Mouse (Mus musculus) retina, postnatal 1 day (tissue): ENCODE measurements at regions not wholly inside any gene's neighbourhood (a gene's known extent, or its start where the extent isn't known, plus 50 kb on each side); places are given as distances from the start of the nearest gene placed in this dataset.

ENCODE experiments used
- DNase-seq: peaks from one replicate; pipeline ENCODE4 v3.0.0-alpha.2; 2012

DNA sequence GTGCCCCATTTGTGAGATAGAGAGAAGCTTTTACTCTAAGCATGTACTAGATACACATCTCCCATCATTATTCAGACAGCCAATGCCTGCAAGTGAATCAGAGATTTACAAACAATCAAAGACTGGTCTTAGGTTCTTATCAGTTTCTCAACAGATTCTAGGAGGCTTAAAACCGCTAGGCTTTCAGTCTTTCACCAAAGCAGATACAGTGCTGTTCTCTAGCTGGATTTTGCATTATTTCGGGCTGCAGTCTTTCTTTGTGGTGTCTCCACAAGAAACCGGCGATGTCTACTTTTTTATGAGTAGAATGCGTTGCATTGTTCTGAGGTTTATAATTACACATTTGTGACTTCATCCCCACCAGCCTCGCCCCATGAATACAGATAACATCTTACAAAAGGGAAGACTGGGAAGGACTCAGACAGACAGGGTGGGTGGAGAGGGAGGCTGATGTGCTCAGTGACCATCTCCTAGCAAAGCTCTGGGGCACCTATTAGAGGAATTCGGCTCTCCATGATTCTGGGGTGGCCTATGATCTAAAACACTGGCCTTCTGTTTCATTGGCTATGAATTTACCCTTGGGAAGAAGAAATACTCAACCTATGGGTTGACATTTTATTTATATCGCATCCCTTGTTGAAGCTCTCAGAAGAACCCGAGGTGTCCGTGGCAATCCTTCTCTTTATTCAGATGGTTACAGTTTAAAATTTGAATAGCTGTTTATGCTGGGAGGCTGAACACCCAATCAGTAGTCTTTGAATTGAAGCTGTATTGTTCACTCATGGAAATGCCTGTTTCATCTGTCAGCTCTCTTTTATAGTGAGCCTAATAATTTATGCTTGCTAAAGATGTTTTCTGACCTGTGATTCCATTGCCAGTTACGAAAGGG is 343.8 kb downstream of the Tmem161b start:
- DNase-seq: no peak

DNA sequence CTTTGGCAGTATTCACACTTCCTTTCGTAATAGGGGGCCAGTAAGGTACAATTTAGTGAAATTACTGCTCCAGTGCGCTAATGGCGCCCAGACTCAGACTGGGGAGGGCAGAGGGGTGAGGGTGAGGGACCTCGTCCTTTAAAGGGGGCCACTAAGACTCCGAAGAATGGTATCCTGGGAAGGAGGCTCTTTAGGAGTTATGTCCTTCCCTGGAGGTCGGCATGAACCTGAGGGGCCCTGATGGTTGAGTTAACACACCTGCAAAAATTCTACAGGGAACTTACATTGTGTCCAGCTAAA is 344.4 kb downstream of the Tmem161b start:
- DNase-seq: no peak

DNA sequence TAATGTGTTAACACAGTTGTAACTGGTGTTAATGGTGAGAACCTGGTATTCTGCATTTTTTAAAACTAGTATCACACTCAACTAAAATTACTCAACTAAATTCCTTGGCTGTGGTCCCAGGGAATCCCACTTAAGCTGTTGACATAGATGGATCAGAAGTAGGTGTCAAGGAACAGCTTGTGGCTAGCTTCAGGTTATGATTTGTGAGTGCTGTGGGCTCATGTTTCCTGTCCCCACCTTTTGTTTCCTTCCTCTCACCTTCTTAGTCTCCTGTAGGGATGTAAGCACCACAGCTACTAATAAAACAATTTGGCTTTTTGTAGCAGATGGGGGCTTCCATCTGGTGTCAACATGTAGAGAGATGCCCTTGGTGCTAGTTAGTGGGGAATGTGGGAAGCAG is 347.3 kb downstream of the Tmem161b start:
- no peak for DNase-seq

DNA sequence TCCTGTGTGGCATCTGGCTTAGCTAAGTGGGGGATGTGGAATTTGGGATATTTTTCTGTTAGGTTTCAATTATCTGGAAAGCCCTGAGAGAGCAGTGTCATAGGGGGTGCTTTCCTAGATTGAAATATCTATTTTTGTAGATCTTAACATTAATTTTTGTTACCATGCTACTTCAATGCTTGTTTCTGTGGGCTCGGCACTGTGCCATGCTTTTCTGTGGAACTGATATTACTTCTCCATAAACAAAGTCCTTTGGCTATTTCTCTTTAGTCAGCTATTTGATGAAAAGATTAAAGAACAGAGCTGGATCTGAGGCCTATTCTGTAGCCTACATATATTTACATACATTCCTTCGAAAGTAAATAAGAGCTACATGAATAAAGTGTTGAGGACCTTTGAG is 348.1 kb downstream of the Tmem161b start:
- DNase-seq: no peak

DNA sequence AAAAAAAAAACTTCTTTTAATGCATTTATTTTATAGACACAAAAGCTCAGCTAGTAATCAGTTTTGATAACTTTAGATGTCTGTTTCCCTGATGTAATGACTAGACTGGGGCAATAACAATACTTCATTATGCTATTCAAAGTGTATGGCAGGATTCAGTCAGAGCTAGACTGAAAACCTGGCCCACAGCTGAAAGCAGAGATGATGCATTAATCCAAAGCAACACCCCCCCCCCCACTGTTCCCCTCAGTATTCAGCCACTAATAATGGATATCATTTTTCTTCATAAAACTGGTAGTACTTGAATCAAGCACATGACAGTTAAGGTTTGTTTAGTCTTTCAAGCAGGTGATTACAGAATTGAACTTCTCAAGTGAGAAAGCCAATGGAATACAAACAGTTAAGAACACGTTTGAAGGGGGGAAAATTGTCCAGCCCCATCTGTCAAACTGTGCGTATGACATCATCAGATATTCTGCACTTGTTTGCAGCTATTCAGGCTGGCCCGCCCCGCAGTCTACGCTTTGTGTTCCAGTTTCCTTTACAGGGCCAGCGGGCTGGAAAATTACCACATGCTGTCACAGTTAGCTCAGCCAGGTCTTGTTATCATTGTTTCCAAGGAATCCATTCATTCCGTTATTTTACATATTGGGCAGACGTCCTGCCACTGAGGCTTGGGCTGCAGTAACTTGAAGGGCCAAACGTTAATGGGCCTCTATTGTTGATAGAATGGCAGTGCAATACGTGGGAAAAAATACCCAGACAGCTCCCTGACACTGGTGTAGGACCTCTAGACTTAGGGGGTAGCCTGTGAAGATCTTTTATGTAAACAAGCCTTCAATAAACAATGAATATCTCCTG is 349.1 kb downstream of the Tmem161b start:
- DNase-seq: peak; percentile 99

DNA sequence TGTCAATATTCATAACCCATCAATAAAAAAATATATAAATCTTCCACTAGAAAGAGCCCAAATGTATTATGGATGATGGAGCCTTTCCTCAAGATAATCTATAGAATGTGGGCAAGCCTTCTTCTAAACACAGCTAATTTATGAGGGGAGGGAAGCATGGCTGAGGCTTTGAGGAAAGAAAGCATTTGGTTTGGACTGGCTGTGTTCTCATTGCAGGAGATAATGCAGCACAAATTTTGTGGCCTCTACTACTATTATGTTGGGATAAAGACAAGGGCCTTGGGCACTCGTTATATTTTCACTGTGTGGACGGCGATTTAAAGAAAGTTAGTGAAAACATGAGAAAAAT is 349.7 kb downstream of the Tmem161b start:
- DNase-seq: no peak

DNA sequence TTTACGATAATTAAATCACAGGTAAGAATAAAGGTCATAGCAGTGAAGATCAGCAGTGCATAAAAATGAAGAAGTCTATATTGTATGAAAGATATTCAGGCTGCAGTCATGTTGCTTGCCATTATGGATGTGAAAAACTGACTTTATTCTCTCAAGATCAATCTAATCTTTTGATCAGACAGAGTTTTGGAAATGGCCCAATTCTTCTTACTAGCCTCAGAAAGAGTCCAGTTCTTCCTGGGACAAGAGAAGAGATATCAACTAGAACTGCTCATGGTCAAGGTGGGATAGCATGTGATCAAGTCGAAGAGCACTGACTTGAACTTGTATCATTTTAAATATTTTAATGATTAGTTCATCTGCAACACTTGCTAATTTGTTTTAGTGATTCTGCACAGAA is 350.1 kb downstream of the Tmem161b start:
- peak; percentile 29 for DNase-seq

DNA sequence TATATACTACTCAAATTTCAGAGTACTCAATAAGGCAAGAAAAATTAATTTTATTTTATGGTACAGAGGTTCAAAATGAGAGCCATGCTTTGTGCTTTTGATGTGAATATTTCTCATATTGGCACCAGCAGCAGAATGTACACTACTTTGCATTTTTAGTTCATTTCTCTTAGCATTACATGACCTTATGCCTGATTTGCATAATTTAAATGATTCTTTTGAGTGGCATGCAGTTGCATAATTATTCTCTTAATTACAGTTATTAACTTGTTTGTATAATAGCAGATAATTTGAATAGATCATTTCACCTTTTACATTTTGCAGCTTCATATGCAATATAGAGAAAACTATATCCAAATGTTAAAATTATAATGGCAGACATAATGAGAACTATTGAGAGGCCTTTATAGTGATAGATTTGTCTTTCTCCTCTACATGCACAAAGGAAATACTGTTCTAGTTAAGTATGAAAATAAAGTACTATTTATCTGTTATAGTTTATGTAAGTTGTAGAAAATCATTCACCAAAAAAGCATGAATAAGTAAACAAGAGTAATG is 374.6 kb downstream of the Tmem161b start:
- DNase-seq: no peak

DNA sequence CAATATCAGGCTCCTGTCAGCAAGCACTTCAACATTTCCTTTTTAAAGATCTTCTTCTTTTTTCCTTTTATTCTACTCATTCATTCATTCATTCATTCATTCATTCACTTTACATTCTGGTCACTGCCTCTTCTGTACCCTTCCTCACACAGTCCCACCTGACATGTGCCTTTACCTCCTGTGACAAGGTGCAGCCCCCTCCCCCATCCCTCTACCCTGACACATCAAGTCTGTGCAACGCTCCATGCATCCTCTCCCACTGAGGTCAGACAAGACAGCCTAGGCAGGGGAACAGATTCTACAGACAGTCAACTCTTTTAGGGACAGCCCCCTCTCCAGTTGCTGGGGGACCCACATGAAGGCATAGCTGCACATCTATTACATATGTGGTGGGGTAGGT is 380.5 kb downstream of the Tmem161b start:
- DNase-seq: no peak

DNA sequence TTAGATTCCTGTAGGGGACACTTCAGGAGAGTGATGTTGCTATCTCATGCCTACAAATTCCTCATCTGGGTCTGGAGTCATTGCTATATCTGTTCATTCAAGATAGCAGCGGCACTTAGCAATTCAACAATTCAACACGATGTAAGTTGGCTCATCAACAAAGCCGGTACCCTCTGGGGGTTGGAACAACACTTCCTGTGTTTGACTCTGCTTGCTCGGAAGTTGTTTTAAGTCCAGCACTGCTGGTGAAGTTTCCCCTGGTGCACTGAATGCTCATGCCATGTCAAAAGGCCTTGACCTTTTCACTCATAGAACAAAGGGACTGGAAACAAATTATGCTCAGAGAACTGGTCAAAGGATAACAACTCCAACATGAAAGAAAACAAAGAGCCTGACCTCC is 390.4 kb downstream of the Tmem161b start:
- DNase-seq: peak; percentile 36

DNA sequence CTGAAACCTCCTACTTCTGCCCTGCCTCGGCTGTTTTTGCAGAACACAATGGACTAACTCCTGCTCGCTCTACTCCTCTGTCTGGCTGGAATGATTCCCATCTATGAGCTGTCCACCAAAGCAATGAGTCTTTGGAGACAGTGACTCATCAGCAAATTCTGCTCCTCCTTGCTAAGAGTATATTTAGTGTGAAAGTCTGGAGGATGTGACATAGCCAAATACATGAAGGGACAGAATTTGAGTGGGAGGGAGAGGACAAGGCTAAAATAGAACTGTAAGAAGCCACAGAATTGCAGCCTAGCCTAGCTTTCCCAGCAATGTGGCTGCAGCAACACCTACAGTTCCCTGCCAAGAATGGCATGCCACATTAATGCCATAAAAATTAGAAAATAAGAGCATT is 390.9 kb downstream of the Tmem161b start:
- peak; percentile 27 for DNase-seq

DNA sequence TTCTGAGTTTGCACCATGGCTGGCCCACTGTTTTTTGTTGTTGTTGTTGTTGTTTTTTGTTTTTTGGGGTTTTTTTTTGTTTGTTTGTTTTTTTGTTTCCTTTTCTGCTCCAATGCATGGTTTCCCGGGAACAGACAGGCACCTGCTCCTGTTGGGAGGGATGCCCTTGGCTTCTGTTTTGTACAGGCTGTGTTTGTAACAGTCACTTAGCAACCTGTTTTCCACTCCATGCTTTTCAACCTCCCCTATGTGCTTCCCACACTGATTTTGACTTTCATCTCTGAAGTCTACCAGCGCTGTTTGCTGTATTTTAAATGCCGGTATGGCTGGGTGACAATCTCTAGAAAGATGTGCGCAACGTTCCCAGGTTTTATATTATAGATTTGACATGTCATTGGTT is 402.6 kb downstream of the Tmem161b start:
- DNase-seq: peak; percentile 26

DNA sequence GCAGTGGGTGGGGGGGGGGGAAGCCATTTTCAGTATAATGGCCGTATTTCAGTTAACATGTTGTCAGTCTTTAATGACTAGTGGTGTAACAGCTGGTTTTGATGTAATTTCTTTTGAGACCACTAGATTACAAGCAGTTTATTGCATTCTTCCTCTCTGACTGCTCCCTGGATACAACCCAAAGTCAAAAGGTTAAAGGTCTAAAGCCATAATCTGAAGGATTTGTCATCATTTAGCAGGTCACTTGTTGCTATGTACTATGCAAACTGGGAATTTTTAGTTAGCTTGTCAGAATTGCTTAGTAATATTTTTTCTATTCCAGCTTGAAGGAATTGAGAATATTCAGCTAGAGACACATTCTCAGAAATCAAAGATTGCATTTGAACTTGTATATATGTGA is 403.4 kb downstream of the Tmem161b start:
- no peak for DNase-seq

DNA sequence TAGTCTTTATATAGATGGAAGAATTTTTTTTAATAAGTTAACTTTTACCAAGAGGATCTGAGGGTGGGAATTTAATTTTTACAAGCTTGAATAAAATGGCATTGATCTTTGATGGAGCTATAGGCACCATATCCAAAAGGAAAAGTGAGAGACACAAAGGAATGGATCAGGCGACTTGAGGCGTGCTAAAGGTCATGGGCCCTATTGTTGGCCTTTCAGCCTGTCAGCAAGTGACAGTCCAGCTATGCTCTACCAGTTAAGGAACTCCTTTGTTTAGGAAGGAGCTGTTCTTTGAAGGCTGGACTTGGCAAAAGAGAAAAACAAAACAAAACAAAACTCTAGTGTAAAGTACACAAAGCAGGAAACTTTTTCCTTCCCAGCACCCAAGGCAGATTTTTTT is 403.8 kb downstream of the Tmem161b start:
- DNase-seq: no peak

DNA sequence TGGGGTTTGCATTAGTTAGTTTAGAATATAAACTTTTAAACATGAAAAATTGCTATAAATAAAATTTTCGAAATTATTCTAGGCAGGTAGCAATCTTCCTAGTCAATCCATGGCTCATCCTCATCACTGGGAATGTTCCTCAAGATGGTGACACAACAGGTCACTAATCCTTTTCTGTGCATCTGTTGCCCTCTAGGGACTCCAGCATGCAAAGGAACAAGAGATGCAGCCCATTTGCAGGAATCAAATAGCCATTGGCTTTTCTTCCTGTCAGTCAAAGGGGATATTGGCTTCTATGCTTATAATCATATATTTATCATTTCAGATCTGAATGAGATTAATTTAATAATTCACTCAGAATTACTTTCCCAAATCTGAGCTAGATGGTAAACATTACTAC is 404.3 kb downstream of the Tmem161b start:
- DNase-seq: peak; percentile 65

DNA sequence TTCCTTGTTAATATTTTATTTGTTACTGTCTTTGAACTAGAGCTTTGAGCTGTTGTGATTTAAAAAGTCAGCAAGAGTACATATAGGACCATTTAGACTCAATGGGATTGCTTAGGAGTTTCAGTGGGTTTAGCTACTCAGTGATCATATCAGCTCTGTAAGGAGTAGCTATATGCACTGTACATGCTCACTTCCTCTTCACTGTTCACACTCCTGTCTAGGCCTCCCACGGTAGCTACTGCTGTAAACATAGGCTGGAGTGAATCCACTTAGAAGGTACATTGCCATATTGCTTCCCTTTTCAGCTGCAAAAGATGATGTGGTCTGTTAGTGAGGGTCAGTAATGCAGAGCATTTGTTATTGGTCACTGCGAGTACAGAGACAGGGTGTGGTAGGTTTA is 408.6 kb downstream of the Tmem161b start:
- DNase-seq: no peak

DNA sequence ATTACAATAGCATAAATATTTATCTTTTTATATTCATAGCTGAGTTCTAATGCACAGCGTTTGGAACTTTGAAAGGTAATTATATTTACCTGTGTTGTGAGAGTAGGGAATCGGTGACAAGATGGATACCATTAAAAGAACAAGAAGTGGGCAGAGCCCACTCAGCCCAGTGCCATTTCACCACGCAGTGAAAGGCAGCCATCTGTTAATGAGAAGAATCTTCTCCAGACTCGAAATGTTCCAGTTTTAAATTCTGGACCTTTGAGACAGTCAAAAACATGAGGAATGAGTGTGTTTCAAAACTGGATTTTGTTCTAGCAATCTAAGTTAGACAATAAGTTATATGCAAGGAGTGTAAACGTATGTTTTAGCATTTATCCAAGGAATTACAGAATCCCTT is 410.4 kb downstream of the Tmem161b start:
- no peak for DNase-seq

DNA sequence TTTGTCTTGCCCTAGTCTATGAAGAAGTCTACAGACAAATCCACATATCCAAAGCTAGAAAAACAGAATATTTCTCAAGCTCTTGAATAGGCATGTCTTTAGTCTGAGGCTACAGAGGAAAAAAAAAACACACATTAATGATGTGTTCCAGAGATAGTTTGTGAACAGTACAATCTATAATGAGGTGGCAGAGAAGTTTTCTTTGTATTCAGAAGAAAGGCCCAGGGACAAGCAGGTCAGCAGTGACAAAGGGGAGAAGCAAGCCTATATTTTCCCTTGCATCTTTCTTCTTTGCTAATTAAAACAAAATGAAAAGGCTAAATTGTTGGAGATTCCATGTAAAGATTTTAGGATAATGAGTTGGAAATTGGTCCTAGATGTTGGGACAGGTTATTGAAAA is 414.7 kb downstream of the Tmem161b start:
- peak; percentile 76 for DNase-seq

DNA sequence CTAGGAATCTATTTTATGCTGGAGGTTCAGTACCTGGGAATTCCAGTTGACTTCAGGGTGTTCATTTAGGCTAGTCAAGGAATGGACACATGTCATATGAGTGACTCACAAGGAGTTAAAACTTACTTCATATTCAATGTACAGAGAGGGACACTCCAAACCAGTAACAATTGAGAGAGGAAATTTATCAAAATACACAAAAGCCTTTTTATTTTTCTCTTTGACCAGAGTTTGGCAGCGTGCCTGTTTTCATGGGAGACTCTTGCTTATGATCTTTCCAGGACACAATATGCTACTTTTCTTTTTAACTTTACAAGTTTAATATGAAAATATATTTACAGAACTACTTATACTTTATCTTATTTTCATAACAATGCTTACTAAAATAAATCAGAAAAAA is 415.5 kb downstream of the Tmem161b start:
- peak; percentile 18 for DNase-seq

DNA sequence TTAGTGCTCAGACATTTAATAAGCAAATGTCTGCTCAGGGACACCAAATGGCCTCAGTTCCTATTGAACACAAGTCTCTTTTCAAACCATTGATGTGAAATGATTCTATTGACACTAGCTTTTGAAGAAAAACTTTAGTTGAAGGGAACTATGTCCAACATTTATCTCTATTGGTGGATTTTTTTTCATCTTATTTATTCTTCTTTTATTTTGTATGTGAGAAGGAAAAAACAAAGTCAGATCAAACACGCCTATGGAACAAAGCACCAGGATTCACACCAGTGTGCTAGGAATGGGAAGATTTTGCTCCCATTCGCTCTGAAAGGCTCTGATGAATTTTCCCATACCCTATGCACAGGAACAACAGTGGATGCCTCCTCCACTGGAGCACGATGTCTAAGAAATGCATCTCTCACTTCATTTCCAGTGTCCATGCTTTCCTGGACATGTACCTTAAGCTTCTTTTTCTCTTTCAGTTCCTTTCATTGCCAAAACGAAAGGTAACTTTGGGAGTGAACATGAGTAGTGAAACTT is 416.4 kb downstream of the Tmem161b start:
- no peak for DNase-seq

DNA sequence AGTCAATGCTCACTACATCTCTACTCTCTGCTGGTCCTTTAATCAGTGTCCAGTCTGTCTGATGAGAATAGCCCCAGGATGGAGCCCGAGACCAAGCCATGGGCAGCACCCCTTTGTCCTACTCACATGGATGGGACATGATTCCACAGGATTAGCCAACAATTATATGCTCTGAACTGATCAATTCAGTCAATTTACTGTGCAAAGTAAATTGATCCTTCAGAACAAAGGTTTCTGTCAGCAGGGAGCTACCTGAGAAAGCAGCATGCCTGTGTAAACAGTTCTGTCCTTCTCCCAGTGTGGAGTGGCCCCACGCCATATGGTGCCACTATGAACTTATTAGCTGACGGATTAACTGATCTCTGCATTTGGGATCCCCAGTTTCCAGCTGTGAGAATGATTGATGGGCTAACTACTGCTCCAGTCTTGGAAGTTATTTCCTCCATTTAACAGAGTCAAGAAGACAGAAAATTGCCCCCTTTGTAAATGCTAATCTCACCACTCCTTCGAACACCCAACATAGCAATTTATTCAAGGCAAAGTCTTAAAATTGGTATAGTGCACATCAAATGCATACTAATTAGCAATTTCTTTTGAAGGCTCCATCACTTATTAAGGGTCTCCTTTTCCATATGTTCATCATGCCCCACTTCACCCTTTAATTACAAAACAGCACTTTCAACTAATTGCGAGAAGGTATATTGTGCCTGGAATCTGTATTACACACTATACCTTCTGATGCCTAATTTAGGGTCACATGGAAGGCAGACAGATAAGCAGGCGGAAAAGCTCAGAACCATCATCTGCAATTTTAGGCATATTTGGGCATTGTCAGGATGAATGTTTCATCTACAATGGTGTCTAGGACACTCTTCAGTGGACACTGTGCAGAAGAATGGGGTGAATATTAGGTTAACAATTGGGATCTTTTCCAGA is 417.3 kb downstream of the Tmem161b start:
- DNase-seq: peak; percentile 69

DNA sequence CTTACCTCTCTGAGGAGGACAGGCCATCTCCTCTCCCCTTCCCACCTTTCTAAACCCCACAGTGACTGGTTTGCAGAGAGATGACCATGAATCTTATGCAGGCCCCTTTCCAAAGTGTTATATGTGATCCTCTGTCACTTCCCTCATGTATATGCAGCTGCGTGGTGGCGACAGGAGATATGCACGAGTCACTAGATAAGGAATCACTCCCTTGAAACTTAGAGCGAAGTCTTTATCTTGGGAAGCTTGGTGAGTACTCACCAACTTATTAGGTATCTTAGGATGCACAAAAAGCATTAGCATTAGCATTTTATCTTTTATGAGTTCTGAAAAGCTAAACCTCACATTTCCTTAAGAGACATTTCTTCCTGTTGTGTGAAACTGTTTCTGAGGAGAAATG is 421.9 kb downstream of the Tmem161b start:
- no peak for DNase-seq

DNA sequence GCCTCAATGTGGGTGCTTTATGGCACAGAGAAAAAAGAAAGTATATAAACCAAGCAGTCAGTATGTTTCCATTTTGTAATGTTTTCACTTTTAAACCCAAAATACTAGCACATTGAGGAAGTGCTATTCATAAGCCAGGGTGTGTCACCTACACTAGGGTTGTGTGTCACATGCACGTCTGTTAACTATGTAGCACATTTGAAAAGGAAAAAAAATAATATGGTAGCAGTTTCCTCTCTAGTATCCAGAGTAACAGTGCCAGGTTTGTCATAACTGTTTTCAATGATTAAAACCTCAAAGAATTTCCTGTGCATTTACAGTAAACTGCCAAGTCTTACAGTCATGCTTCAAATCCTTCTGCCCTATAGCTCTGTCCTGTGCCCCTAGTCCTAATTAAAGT is 424.8 kb downstream of the Tmem161b start:
- no peak for DNase-seq
